Mouse (Mus musculus) cerebellum, adult 8-10 months (tissue): ENCODE measurements around the gene Tln2.

ENCODE experiments used
- DNase-seq: peaks from one replicate; pipeline ENCODE4 v3.0.0; 2022

Tln2 gene

DNA sequence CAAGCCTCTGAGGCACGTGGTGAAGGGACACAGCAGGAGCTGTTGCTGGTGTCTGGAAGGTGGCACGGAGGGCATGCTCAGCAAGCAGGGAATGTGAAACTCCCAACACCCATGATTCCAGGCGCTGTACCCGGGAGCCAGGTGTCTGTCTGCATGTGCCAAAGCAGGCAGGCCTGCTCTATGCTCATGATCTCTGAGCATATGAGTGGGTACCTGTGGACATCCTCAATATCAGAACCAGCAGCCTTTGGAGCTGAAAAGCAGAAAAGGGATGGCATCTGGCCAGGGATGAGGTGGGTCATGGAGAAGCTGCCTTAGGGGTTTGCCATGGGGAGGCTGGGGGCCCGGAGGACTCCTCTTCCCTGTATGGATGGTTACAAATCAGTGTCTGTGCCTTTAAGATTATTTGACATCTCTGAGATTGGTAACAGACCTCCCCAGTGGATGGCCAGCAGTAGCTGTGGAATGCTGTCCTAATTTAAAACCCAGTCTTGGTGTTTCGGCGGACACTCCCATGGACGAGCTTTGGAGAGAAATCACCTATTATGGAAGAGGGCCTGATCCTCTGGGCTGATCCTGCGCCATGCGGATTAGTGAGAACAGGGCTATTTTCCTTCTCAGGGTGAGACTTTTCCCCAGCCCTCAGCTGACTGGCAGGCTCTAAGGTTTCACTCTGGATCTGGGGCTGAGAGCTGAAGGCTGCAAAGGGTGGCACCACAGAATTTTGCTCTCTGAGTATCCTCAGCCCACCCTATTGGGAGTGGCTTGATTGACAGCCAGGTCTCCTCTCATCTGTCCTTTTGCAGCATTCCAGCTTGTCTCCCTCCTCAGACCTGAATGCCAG, 367.8 kb downstream of the Tln2 start:
- no peak for DNase-seq

DNA sequence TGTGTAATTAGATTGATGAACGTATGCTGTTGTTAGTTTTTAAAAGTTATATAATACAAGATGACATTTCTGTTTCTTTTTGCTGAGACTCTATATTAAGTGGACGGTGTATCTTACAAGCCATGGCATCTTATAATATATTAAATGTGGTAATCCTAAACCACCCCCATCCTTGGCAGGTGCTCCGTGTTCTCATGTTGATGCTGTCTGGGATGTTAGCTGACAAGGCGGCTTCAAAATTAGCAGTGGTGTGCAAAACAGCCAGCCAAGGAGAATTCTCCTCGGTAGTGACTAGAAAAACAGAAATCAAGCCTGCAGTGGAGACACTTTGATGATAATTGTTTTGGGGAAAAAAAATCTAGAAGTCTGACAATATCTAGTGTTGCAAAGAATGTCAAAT, 371.8 kb downstream of the Tln2 start:
- no peak for DNase-seq

DNA sequence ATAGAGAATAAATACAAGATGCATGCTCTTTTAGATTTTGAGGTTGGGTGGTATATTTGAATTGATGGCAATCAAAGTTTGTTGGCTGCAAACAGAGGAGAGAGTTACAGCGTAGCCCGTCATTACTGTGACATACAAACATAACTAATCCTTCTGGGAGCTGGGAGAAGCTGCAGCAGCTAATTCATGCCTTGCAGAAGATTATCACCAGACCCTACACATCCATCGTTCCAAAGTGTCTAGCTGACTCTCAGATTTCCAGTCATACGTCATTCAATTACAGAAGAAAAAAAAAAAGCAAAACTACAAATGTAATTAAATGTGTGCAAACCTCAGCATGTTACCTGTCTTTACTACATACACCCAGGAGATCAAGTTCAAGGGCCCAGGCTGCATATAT, 372.3 kb downstream of the Tln2 start:
- no peak for DNase-seq

DNA sequence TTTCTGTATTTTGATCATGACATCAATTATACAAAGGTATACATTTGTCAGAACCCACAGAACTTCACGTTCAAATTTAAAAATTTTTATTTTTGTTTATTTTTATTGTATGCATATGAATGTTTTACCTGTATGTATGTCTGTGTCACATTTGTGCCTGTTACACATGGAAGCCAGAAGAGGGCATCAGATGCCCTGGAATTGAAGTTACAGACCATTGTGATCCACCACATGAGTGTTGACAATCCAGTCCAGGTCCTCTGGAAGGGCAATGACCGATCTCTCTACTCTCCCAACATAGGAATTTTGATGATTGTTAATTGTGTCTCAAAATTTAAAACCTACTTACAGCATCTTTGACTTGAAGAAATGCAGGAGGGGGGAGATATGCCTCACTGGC, 374.9 kb downstream of the Tln2 start:
- DNase-seq = no peak

DNA sequence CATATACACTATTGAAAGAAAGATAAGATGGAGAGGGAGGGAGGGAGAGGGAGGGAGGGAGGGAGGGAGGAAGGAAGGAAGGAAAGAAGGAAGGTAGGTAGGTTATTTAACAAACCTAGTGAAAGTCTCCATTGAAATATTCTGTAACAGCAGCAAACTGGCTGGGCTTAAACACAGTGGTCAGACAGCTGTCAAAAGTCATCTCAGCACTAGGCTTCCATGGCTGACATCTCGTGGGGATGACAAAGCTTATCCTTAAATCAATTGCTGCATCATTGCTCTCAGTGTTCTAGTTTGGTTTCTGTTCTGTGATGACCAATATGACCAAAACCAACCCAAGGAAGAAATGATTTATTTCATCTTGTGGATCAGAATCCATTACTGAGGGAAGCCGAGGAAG, 376.0 kb downstream of the Tln2 start:
- no peak for DNase-seq

DNA sequence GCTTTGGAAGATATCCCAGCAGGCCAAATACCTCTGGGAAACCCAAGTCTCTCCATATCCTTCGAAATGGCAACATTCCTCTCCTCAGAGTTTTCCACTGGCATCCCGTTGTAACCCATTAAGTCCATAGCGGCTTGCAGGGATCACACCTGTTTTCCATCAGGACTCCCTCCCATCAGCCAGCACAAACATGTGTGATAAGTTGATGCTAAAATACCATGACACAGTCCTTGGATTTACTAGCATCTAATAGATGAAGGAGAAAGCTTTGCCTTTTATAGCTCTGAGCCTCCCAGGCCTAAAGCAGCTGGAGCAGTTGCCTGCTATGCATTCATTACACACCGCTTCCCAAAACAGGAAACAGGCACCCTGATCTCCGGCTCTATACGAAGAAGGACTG, 377.5 kb downstream of the Tln2 start:
- no peak for DNase-seq

DNA sequence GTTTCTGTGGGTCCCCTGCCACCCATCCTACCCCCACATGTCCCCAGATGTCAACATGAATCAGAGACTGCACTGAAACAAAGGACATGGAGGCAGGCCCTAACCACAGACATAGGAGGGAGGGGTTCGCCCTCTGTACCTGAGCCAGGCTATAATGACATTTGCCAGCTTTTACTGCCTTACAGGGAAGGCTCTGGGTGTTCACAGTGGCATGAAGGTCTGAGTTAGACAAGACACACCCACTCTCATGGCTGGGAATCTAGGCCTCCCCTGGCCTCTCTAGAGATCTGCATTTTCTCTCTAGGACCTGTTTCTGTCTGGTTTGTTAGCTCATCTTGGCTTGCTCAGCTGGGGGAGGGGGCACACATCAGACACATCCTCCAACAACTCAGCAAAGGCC, 380.8 kb downstream of the Tln2 start:
- DNase-seq = no peak

DNA sequence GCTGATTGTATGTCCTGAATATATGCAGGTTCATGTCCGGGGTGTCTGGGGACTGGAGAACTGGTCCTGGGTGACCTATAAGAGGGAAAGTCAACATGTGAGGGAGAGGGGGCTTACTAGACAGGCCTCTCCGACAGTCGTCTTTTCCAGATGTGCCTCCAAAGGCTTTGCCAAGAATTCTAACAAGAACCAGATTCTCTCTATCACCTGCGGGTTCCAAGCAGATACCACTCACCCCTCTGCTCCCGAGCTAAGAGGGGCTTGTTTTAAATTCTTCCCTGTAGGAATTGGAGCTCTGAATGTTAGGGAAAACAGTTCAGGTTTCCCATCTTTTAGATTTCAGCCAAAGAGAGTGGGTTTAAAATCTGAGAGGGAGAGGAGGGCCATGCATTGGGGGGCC, 381.3 kb downstream of the Tln2 start:
- no peak for DNase-seq

DNA sequence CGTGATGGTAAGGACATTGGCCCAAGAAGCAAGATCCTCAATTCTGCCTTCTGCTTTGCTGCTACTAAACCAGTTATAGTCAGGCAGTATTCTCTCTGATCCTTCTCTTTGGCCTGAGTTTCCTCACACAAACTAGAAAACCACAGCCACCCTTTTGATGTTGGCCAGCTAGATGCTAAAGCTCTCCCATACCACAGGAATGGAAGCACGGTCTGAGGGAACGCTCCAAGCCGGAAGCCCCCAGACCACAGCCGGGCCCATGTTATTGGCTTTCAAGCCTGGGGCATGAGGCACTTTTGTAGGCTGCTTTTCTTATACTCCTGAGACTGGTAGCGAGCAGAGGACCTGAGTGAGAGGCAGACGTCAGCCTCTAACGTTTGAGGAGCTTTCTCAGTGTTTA, 383.4 kb downstream of the Tln2 start:
- no peak for DNase-seq

DNA sequence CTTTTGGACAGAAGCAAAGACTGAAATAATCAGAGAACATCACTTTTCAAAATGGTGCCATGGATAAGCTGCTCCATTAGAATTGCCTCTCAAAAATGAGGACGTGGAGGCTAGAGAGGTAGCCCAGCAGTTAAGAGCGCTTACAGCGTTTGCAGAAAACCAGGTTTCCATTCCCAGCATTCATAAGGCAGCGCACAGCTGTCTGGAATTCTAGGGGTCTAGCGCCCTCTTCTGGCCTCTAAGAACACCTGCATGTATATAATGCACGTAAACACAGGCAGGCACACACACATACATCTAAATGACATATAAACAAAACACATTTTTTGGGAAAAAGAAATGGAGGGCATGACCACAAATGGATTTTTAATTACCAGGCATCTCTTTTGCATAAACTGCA, 385.7 kb downstream of the Tln2 start:
- DNase-seq = no peak

DNA sequence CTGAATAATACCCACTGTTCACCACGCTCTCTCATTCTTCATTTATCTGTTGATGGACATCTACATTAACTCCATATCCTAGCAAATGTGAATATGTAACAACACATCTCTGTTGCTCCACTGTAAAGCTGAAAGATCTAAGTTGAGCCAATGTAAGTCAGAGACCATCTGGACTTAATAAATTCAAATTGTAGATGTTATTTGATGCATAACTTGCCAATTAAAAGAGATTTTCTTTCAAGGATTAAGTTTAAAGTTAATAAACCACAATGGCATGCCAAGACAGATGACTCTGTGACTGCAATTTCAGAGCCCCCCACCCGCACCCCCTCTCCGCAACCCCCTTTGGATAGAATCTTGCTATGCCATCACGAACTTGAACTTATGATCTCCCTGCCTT, 386.3 kb downstream of the Tln2 start:
- no peak for DNase-seq

DNA sequence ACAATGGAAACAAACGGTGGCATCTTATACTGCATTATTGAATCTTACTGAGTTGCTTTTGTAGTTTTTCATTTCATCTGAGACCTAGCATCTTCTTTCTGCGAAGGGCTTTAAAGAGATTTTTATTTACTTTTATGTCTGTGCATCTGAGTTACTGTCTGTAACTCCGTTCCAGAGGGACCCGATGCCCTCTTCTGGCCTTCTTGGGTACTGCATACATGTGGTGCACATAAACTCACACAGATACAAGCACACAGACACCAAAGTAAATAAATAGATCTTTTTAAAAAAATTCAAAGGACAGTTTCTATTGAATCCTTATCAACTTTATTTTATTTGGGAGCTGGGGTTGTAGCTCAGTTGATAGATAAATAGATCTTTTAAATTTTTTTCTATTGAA, 388.1 kb downstream of the Tln2 start:
- no peak for DNase-seq

DNA sequence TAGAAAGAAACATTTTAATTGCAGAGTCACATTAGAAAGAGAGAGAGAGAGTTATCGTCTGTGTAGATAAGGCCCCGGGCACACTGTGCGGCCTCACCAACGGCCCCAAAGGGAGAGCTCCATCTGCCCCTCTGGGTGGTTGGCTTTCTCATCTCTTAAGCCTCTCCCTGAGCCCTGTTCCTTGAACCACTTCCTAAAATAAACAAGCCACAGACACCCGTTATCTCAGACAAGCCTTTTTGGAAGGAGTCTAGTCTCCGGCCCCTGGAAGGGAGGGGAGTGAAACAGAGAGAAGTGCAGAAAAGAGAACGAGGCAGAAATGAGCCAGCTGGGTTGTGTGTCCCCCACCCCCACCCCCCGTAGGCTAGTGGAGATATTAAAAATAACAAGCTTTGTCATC, 388.7 kb downstream of the Tln2 start:
- DNase-seq = no peak

DNA sequence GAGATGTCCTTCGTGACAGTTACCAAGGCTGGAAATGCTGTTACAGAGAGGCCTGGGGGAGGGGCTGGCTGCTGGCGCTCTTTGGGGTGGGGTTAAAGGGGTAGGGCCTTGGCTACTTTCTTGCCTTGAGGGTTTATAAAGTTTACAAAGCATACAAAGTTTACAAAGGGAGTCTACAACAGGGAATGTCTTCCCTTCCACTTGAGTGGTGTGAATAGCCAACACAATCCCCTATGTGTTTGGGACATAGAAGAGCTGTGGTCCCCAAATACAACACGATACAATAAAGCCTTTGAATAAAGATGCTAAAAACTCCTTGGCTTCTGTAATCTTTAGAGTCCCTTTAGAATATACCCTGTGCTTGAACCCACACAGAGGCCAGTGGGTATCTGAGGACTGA, 389.5 kb downstream of the Tln2 start:
- DNase-seq = no peak
